Mouse (Mus musculus): ENCODE results near the gene Sae1. TPM values are rescaled to one million over a fixed set of nuclear protein-coding genes. Genes with fewer than 3 reads are reported as not detected.

Gene Sae1
- polyA plus RNA-seq, 1 experiment from 2014 or later: 84.3 TPM

DNA sequence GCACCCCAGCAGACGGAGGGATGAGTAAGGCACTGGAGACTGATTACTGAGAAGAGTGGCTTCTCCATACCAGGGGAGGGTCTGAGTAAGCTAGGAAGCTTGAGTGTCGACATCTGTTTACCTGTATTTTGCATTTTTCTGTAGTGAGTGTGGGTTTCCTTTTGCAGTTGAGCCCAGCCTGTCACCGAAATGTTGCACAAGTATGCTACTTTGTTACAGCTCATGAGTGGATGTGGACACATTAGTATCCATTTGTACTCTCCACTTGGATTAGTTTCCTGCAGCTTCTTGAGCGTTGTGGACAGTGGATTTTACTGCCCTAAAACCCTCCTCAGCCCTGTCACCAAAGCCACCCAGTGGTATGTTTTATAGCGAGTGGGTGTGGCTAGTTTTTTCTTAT lies 31.1 kb upstream of the Sae1 start:
- 80% methylated on average over 5 of the region's 5 CpGs for WGBS (ENCODE audit: insufficient replicate concordance)
- H3K27ac ChIP-seq (ENCODE audit: low read length): 0 out of 2 replicates have a peak overlapping the region, but pooled peaks have one; percentile 6
- peaks cover 18% of the 10 kb centered on the region for H3K4me1 ChIP-seq (ENCODE audit: control insufficient read depth, low read depth, low read length)
- H3K9ac ChIP-seq (ENCODE audit: low read depth, low read length): no peak overlapping the region
- H3K4me2 ChIP-seq (ENCODE audit: low read depth, low read length): no peak overlapping the region
- no peaks in the 10 kb centered on the region for H3K27me3 ChIP-seq (ENCODE audit: control insufficient read depth, insufficient read depth, low read depth, low read length)
- ATAC-seq (ENCODE audit: low read depth): no peak
- no peak overlapping the region for H3K4me3 ChIP-seq (ENCODE audit: low read depth, low read length)
- H3K9me3 ChIP-seq (replicated peaks; ENCODE audit: control insufficient read depth, low read length): no peaks in the 10 kb centered on the region
- peaks cover 70% of the 10 kb centered on the region for H3K36me3 ChIP-seq (ENCODE audit: control insufficient read depth, insufficient read depth)

DNA sequence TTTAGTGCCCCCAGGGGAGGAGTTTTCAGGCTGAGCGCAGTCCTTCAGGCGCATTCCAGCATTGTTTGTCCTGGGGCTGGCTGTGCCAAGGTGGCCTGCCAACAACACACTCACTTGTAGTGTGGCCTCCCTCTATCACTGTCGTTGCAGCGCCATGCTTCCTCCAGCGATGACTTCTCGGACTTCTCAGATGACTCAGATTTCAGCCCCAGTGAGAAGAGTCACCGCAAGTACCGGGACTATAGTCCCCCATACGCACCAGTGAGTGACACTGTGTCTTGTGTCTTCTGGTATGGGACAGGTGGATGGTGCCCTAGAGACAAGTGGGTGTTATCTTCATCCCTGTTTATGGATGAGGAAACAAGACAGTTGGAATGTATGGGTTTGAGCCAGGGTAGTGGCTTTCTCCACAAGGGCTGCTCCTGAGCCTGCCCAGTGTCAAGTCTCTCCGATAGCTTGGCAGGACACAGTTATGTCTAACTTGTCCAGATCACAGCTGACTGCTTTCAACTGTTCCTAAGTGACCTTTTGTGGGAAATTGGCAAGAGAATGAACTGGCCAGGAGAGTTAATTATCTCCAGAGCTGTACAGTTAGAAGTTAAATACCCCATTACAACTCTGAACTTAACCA lies 29.6 kb upstream of the Sae1 start:
- Histone ChIP-seq H3K27me3 (ENCODE audit: control insufficient read depth, insufficient read depth, low read depth, low read length) (no peaks in the 10 kb centered on the region), H3K9ac (ENCODE audit: low read depth, low read length) (no peak overlapping the region), H3K4me2 (ENCODE audit: low read depth, low read length) (no peak overlapping the region), H3K27ac (ENCODE audit: low read length) (peak overlapping the region; percentile 20; the same call in 1 of the 2 replicates), H3K36me3 (ENCODE audit: control insufficient read depth, insufficient read depth) (peaks cover 60% of the 10 kb centered on the region), H3K4me1 (ENCODE audit: control insufficient read depth, low read depth, low read length) (peaks cover 26% of the 10 kb centered on the region), H3K9me3 (replicated peaks; ENCODE audit: control insufficient read depth, low read length) (no peaks in the 10 kb centered on the region), H3K4me3 (ENCODE audit: low read depth, low read length) (no peak overlapping the region)
- no peak for ATAC-seq (ENCODE audit: low read depth)
- WGBS (ENCODE audit: insufficient replicate concordance): 83% methylated on average over 10 of the region's 10 CpGs

DNA sequence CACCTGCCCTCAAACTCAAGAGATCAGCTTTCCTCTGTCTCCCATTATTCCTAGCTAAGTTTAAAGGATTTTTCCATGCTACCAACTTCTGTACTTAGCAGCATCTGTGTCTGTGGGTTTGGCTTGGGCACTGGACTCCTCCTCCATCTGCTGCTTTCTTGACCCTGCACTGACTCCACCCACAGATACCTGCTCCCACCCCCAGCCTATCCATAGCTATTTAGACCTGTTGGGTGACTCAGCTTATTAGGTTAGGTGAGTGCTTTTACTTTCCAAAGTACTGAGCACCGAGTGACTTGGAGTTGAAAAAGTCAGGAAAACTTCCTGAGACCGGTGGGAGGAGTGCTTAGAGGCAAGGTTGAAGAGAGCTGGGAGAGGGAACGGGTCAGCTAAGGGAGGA lies 27.8 kb upstream of the Sae1 start:
- peaks cover 39% of the 10 kb centered on the region for H3K4me1 ChIP-seq (ENCODE audit: control insufficient read depth, low read depth, low read length)
- peaks cover 42% of the 10 kb centered on the region for H3K36me3 ChIP-seq (ENCODE audit: control insufficient read depth, insufficient read depth)
- no peak overlapping the region for H3K9ac ChIP-seq (ENCODE audit: low read depth, low read length)

DNA sequence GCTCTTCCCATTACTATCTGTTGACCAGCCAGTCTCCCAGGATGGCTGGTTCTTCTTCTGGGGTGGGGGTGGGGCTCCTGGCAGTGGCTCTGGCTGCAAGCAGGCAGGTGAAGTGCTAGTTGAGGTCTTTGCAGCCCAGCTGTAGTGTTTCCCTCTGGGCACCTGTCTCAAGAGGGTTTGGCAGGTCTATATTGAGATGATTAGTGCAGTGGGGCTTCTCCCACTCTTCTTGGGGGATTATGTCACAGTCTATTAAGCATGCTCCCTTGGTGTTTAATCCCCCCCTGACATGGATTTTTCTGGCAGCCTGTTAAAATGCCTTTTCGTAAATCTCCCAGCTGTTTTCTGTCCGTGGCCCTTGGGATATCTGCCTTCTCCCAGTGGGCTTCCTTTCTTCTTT lies 25.3 kb upstream of the Sae1 start:
- Histone ChIP-seq H3K36me3 (ENCODE audit: control insufficient read depth, insufficient read depth) (peaks cover 20% of the 10 kb centered on the region), H3K27me3 (ENCODE audit: control insufficient read depth, insufficient read depth, low read depth, low read length) (no peaks in the 10 kb centered on the region), H3K27ac (ENCODE audit: low read length) (peak overlapping the region; percentile 58), H3K9me3 (replicated peaks; ENCODE audit: control insufficient read depth, low read length) (no peaks in the 10 kb centered on the region), H3K9ac (ENCODE audit: low read depth, low read length) (no peak overlapping the region), H3K4me3 (ENCODE audit: low read depth, low read length) (no peak overlapping the region), H3K4me1 (ENCODE audit: control insufficient read depth, low read depth, low read length) (peaks cover 40% of the 10 kb centered on the region), H3K4me2 (ENCODE audit: low read depth, low read length) (no peak overlapping the region)
- no peak for ATAC-seq (ENCODE audit: low read depth)
- 93% methylated on average over 2 of the region's 2 CpGs for WGBS (ENCODE audit: insufficient replicate concordance)

More for the DNA sequence above, 27.8 kb upstream of the Sae1 start:
- 84% methylated on average over 3 of the region's 3 CpGs for WGBS (ENCODE audit: insufficient replicate concordance)
- Histone ChIP-seq H3K4me2 (ENCODE audit: low read depth, low read length) (no peak overlapping the region), H3K9me3 (replicated peaks; ENCODE audit: control insufficient read depth, low read length) (no peaks in the 10 kb centered on the region), H3K4me3 (ENCODE audit: low read depth, low read length) (no peak overlapping the region), H3K27me3 (ENCODE audit: control insufficient read depth, insufficient read depth, low read depth, low read length) (no peaks in the 10 kb centered on the region), H3K27ac (ENCODE audit: low read length) (no peak overlapping the region)
- ATAC-seq (ENCODE audit: low read depth): no peak

DNA sequence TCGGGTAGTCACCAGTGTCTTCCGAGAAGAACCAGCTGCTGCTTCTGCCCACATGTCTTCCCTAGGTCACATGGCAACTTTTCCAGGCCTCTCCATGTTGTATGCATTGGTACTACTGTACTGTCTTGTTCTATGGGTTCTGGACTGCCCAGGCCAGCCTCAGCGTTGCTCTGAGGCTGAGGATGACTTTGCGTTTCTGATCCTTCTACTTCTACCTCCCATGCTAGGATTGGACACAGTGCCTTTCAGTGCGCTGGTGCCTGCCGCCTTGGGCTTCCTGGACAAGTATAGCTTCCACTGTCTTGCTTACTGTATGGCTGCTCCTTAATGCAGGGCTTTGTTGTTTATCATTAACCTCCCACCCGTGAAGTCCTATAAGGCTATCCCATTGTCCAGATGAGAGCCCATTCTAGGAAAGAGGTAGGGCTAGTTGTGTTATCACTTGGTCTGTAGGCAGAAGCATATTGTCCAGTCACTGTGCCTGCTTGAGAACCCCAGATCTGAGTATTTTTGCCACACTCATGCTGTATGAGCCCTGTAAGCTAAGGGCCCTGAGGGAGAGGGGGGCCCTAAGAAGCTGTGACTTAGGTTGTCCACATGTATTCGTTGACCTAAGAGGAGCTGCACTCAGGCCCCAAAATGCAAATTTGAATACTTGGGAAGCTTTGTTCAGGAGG lies 24.8 kb upstream of the Sae1 start:
- Histone ChIP-seq H3K27me3 (ENCODE audit: control insufficient read depth, insufficient read depth, low read depth, low read length) (no peaks in the 10 kb centered on the region), H3K4me3 (ENCODE audit: low read depth, low read length) (no peak overlapping the region), H3K4me1 (ENCODE audit: control insufficient read depth, low read depth, low read length) (peaks cover 44% of the 10 kb centered on the region), H3K27ac (ENCODE audit: low read length) (peak overlapping the region; percentile 58), H3K4me2 (ENCODE audit: low read depth, low read length) (0 out of 2 replicates have a peak overlapping the region, but pooled peaks have one; percentile 1), H3K9me3 (replicated peaks; ENCODE audit: control insufficient read depth, low read length) (no peaks in the 10 kb centered on the region), H3K9ac (ENCODE audit: low read depth, low read length) (no peak overlapping the region; the same call in 1 of the 2 replicates), H3K36me3 (ENCODE audit: control insufficient read depth, insufficient read depth) (peaks cover 14% of the 10 kb centered on the region)
- 60% methylated on average over 8 of the region's 8 CpGs for WGBS (ENCODE audit: insufficient replicate concordance)
- peak; percentile 79 for ATAC-seq (ENCODE audit: low read depth)

DNA sequence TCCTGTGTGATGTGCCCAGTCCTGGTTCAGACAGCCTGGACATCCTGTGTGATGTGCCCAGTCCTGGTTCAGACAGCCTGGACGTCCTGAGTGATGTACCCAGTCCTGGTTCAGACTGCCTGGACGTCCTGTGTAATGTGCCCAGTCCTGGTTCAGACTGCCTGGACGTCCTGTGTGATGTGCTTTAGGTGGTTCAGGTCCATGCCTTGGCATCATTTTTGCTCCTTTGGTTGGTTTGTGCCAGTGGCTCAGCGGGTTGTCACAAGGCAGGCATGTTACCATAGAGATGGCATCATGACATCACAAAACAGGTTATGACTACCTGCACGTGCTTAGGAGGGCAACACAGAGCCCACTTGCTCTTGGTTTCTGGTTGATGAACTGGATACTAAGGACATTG lies 23.5 kb upstream of the Sae1 start:
- peaks cover 54% of the 10 kb centered on the region for H3K4me1 ChIP-seq (ENCODE audit: control insufficient read depth, low read depth, low read length)
- 83% methylated on average over 5 of the region's 5 CpGs for WGBS (ENCODE audit: insufficient replicate concordance)

DNA sequence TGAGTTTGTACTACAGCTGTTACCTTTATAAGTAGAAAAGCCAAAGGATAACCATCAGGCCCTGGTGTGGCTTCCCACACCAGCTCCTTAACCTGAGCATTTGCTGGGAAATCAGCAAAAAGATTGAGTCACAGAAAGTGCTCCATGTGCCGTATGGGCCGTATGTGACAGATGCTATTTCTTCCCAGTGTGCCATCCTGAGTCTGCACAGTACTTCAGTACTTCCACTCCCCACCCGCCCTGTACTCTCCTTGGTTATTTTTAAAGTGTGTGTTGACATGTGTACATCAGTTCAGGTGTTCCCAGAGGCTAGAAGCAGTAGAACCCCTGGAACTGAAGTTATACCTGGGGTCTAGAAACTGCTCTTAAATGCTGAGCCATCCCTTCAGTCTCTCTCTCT lies 19.4 kb upstream of the Sae1 start:
- peak overlapping the region; percentile 68 for H3K27ac ChIP-seq (ENCODE audit: low read length)
- H3K9ac ChIP-seq (ENCODE audit: low read depth, low read length): peak overlapping the region; percentile 39
- H3K4me2 ChIP-seq (ENCODE audit: low read depth, low read length): peak overlapping the region; percentile 79; the same call in 1 of the 2 replicates
- WGBS (ENCODE audit: insufficient replicate concordance): 90% methylated on average over 3 of the region's 3 CpGs
- H3K27me3 ChIP-seq (ENCODE audit: control insufficient read depth, insufficient read depth, low read depth, low read length): no peaks in the 10 kb centered on the region
- H3K4me3 ChIP-seq (ENCODE audit: low read depth, low read length): no peak overlapping the region
- no peak for ATAC-seq (ENCODE audit: low read depth)
- peaks cover 58% of the 10 kb centered on the region for H3K4me1 ChIP-seq (ENCODE audit: control insufficient read depth, low read depth, low read length)
- H3K36me3 ChIP-seq (ENCODE audit: control insufficient read depth, insufficient read depth): peaks cover 2% of the 10 kb centered on the region; the same call in 1 of the 2 replicates
- no peaks in the 10 kb centered on the region for H3K9me3 ChIP-seq (replicated peaks; ENCODE audit: control insufficient read depth, low read length)

More for the DNA sequence above, 23.5 kb upstream of the Sae1 start:
- ATAC-seq (ENCODE audit: low read depth): no peak
- H3K36me3 ChIP-seq (ENCODE audit: control insufficient read depth, insufficient read depth): peaks cover 2% of the 10 kb centered on the region; the same call in 1 of the 2 replicates
- H3K4me3 ChIP-seq (ENCODE audit: low read depth, low read length): no peak overlapping the region
- no peaks in the 10 kb centered on the region for H3K9me3 ChIP-seq (replicated peaks; ENCODE audit: control insufficient read depth, low read length)
- 0 out of 2 replicates have a peak overlapping the region, but pooled peaks have one; percentile 24 for H3K9ac ChIP-seq (ENCODE audit: low read depth, low read length)
- peak overlapping the region; percentile 38; the same call in 1 of the 2 replicates for H3K27ac ChIP-seq (ENCODE audit: low read length)
- H3K27me3 ChIP-seq (ENCODE audit: control insufficient read depth, insufficient read depth, low read depth, low read length): no peaks in the 10 kb centered on the region
- H3K4me2 ChIP-seq (ENCODE audit: low read depth, low read length): no peak overlapping the region

DNA sequence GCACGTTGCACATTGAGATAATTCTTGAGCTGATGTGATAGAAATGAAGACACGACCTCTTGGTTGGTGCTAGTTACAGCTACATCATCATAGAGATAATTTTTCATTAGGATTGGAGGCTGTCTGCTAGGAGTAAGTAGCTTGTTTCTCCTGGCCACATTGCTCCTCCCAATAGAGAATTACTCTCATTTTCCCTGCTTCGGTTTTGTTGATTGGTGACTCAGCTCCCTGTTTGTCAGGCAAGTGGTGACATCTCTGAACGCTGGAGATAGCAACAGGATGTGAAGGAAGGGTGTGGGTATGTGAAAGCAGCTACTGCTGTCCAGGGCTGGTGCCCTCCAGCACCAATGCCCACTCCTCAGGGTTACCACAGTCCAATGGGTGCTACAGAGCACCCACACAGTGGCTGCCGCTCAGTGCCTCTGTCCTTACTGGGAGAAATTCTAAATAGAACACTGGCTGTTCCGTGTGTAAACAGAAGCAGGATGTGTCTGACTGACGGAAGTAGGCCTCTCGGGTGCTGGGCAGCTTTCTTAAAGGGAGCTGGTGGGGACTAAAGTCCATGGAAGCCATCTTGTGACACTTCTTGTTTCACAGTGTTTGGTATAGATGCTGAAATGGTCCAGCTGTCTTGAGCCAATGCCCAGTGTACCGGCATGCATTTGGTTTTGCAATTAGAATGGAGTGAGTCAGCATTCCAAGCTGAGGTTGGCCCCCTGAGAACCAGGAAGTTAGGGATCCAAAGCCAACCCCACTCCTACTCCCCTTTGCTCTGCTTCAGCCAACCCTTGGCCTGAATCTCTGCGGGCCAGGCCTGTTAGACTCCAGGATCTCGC lies 18.1 kb upstream of the Sae1 start:
- H3K4me3 ChIP-seq (ENCODE audit: low read depth, low read length): peak overlapping the region; percentile 56
- WGBS (ENCODE audit: insufficient replicate concordance): 9% methylated on average over 11 of the region's 11 CpGs
- H3K4me2 ChIP-seq (ENCODE audit: low read depth, low read length): peak overlapping the region; percentile 79
- H3K4me1 ChIP-seq (ENCODE audit: control insufficient read depth, low read depth, low read length): peaks cover 47% of the 10 kb centered on the region
- no peaks in the 10 kb centered on the region for H3K9me3 ChIP-seq (replicated peaks; ENCODE audit: control insufficient read depth, low read length)
- peak; percentile 68 for ATAC-seq (ENCODE audit: low read depth)
- peak overlapping the region; percentile 79 for H3K9ac ChIP-seq (ENCODE audit: low read depth, low read length)
- peaks cover 2% of the 10 kb centered on the region; the same call in 1 of the 2 replicates for H3K36me3 ChIP-seq (ENCODE audit: control insufficient read depth, insufficient read depth)
- H3K27ac ChIP-seq (ENCODE audit: low read length): peak overlapping the region; percentile 100
- H3K27me3 ChIP-seq (ENCODE audit: control insufficient read depth, insufficient read depth, low read depth, low read length): no peaks in the 10 kb centered on the region

All from liver, embryonic 16.5 days (tissue).